Mouse (Mus musculus): ENCODE data around the gene Dgcr8. TPM values are rescaled to one million over a fixed set of nuclear protein-coding genes. Genes with fewer than 3 reads are reported as not detected.
"Not testable (repeated sequence)": the region's sequence is repeated elsewhere in the genome, so short reads cannot be mapped to it uniquely, and the experiment has no call there.

The Dgcr8 gene
- 10 to 100 TPM; 12.1 to 13.0 TPM for total RNA-seq (2021)
- long read RNA-seq, experiment 1, full-length matches to known transcripts: 5 of 15 reads
- long read RNA-seq, experiment 1, partial matches to known transcripts: 2 of 15 reads
- long read RNA-seq, experiment 1, other reads (novel, unspliced or antisense): 8 of 15 reads
- long read RNA-seq, experiment 2, full-length matches to known transcripts: 4 of 17 reads
- long read RNA-seq, experiment 2, partial matches to known transcripts: 5 of 17 reads
- long read RNA-seq, experiment 2, other reads (novel, unspliced or antisense): 8 of 17 reads

DNA sequence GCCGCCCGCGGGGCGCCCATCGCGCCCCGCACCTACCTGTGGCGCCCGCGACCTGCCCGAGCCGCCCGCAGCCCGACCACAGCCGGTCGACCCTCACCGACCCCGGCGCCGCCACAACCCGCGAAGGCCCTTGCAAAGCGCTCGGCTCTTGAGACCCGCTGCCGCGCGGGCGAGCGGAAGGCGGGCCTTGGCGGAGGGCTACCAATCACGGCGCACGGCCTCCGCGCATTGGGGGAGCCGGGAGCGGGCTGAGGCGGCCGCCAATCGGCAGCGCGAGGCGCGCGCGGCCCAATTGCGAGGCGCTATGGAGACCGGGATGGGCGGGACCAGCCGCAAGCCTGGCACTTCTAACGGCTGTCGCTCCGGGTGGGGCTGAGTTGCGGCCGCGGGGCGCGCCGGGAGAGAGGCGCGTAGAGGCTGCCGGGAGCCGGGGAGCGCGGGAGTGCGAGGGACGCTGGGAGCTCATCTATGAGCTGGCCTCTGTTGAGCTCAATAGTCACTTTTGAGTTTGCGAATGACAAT, at the start of gene Dgcr8:
Gene Dgcr8 (minus strand): TSS at position 180 of the 522 bp plus-strand sequence.
- H3K4me3 ChIP-seq: peak within 1 kb of the TSS; percentile 83
- peak; percentile 99 for DNase-seq
- intact Hi-C loops (cut with DNase I): loop anchor here (5.0 kb wide), 1 partner anchor 42 kb away; the partner anchor contains the start of genes Ranbp1 and Trmt2a
- peak within 1 kb of the TSS; percentile 89 for H3K27ac ChIP-seq
- no peak for TF ChIP-seq CTCF (IDR thresholded peaks at IDR 0.05)

DNA sequence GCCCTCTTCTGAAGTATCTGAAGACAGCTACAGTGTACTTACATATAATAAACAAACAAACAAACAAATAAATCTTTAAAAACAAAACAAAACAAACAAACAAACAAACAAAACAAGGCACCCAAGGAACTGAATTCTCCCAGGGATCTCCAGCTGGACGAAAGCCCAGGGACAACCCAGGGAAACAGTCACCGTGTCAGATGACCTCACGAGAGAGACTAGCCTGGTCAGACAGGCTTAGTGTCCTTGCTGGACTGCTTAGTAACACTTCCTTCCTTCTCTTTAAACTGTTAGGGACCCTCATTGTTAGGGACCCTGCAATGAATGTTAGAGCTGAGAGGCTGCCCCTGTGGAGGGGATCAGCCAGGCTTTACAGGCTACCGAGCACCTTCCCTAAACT, 48.2 kb upstream of the Dgcr8 start:
- Histone ChIP-seq H3K4me3 (no peak overlapping the region), H3K27ac (peak overlapping the region; percentile 29; the same call in 1 of the 2 replicates)
- intact Hi-C loops (cut with DNase I): no loop called here
- no peak for TF ChIP-seq CTCF (IDR thresholded peaks at IDR 0.05)
- DNase-seq: no peak

DNA sequence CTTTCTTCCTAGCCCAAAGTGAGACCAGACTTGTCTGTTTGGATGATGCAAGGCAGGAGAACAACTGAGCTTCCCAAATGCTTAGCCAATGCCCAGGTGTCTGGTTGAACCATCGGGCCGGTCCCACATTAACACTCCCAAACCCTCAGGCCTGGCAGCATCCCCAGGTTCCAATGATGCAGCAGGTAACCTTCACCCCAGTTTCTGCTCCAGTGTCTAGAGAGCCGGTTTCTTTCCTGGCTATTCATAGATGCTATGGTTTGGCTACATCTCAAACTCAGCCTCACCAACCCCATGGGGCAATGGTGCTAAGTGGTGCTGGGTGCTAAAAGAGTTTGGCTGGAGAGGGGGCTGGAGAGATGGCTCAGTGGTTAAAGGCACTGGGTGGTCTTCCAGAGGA, 46.9 kb upstream of the Dgcr8 start:
- H3K27ac ChIP-seq: peak overlapping the region; percentile 77; the same call in 1 of the 2 replicates
- H3K4me3 ChIP-seq: no peak overlapping the region
- intact Hi-C loops (cut with DNase I): no loop called here
- TF ChIP-seq CTCF (IDR thresholded peaks at IDR 0.05): no peak
- DNase-seq: peak; percentile 63

DNA sequence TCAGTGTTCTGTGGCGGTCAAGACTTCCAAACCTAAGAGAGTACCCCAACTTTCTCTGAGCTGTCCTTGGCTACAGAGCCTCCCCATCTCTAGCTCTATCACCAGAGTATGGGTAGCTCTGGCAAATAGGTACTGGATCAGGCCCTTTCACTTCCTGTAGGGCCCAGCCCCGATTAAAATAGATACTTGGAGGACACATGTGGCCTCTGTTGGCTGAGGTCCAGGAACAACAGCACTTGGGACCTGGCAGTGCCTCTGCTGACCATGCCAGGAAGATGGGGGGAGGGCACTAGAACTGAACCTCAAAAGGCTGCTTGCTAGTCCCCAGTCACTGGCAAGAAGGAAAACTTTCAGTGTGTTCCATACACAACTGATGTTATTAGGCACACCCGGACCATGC, 44.9 kb upstream of the Dgcr8 start:
- H3K27ac ChIP-seq: peak overlapping the region; percentile 77
- DNase-seq: peak; percentile 81
- intact Hi-C loops (cut with DNase I): no loop called here

DNA sequence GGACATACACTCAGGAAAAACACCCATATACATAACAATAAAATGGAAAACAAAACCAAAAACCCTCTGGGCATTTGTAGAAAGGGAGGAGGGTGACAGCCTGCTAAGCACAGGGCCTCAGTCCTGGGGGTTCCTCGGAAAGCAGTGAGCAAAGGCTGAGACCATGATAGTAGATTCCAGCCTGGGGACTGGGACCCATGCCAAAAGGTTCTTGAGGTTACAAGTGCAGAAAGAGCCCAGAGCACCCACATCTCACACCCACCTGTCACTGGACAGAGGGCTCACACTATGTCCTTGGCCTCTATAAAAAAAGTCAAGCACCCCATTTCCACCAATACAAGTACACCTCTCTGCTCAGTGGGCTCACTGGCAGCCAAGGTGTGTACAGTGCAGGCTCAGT, 39.5 kb upstream of the Dgcr8 start:
- no peak overlapping the region for H3K27ac ChIP-seq
- H3K4me3 ChIP-seq: no peak overlapping the region
- intact Hi-C loops (cut with DNase I): no loop called here
- DNase-seq: no peak
- TF ChIP-seq CTCF (IDR thresholded peaks at IDR 0.05): no peak

More for the DNA sequence above, 44.9 kb upstream of the Dgcr8 start:
- no peak for TF ChIP-seq CTCF (IDR thresholded peaks at IDR 0.05)
- H3K4me3 ChIP-seq: no peak overlapping the region

DNA sequence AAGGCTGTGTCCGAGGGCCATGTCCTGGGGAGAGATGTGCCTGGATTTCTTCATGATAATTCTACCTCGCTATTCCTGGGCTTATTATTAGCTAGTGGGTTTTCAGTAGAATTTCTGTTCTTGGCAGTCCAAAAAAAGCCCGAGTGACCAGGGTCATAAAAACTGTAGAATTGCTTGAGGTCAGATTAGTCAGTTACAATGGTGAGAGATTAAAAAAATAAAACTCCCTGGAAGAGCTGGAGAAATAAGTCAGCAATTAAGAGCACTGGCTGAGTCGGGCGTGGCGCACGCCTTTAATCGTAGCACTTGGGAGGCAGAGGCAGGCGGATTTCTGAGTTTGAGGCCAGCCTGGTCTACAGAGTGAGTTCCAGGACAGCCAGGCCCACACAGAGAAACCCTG, 38.9 kb upstream of the Dgcr8 start:
- H3K4me3 ChIP-seq: no peak overlapping the region
- TF ChIP-seq CTCF (IDR thresholded peaks at IDR 0.05): no peak
- H3K27ac ChIP-seq: no peak overlapping the region
- DNase-seq: no peak
- intact Hi-C loops (cut with DNase I): no loop called here

DNA sequence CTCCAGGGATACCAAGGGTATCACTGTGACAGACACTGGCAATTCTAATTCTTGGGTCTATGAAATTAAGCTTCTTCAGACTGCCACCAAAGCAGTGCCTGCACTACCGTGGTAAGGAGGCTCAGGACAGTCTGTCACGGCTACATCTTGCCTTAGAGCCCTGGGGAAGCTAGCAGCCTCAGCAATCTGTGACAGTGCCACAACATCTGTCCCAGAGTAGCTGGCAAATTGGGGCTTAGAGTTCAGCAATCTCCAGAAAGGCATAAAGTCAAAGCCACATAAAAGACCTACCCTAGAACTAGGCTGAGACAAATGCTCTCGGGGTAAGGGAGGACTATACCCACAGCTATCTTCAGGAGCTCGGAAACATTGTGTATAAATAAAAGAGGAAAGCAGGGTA, 36.7 kb upstream of the Dgcr8 start:
- no peak overlapping the region for H3K4me3 ChIP-seq
- H3K27ac ChIP-seq: peak overlapping the region; percentile 54
- TF ChIP-seq CTCF (IDR thresholded peaks at IDR 0.05): no peak
- intact Hi-C loops (cut with DNase I): no loop called here
- DNase-seq: no peak

DNA sequence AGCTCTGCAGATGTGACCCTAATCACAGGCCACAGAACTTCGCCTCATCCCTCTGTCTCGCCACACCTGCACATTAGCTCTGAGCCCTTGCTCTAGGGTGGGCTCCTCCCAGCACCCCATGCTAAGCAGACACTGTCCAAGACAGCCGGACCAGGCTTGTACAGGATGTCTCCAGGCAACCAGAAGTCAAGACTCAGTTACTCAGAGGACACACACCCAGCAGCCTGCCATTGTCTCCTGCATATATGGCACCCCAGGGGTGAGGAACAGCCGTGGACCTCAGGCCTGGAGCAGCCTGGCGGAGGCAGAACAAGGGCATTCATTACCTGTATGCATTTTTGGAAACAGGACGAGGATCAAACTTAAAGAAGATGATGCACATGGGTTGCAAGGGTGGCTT, 35.0 kb upstream of the Dgcr8 start:
- no peak for TF ChIP-seq CTCF (IDR thresholded peaks at IDR 0.05)
- H3K27ac ChIP-seq: no peak overlapping the region

DNA sequence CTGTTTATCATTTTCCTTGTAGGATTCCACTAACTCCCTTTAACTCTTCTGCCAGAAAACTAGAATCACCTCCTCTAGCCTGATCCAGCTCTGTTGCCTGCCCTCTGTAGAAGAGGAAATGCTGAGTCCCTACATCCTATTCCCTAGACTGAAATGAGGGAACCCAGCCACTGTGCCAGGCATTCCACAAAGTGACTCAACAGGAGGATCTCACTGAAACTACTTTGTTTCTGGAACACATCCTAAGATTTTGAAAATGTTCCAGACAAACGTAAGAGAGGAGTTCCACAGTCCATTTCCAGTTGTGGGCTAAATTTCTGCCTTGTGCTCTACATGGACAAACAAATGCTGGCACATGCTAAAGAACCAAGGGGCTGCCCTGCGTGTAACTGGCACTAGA, 34.4 kb upstream of the Dgcr8 start:
- H3K27ac ChIP-seq: peak overlapping the region; percentile 59

More for the DNA sequence above, 35.0 kb upstream of the Dgcr8 start:
- no peak for DNase-seq
- intact Hi-C loops (cut with DNase I): no loop called here
- no peak overlapping the region for H3K4me3 ChIP-seq

DNA sequence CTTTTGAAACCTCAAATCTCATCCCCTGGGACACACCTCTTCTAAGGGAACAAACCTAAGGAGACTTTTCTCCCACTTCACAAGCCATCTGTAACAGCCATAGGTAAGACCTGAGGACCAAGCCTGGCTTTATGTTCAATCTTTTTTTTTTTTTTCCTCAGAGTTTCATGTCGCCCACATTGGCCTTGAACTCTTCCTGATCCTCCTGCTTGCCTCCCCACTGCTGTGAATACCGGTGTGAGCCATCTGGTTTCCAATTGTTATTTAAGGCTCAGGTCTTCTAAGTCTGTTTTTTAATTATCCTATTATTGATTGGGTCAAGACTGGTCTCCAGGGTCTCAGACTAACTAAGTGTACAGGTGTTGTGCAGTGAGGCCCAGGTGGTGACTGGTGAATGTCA, 32.4 kb upstream of the Dgcr8 start:
- DNase-seq: no peak
- intact Hi-C loops (cut with DNase I): no loop called here
- no peak for TF ChIP-seq CTCF (IDR thresholded peaks at IDR 0.05)
- no peak overlapping the region for H3K4me3 ChIP-seq
- no peak overlapping the region for H3K27ac ChIP-seq

More for the DNA sequence above, 34.4 kb upstream of the Dgcr8 start:
- TF ChIP-seq CTCF (IDR thresholded peaks at IDR 0.05): no peak
- no peak overlapping the region for H3K4me3 ChIP-seq
- DNase-seq: peak; percentile 60
- intact Hi-C loops (cut with DNase I): no loop called here

DNA sequence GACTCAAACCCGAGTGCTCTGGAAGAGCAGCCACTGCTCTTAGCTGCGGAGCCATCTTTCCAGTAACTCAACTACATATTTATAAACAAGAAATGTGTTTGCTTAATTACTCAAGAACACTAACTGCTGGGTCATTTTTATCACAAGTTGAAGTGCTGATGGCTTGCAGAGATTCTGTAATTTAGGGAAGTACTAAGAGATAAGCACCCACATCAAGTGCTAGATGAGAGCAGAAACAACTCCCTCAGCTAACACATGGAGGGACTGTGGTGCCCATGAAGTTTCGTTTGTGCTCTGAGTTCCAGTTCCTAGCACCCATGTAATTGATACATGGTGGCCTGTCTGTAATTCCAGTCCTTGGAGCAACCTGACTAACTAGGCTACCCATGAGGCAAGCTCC, 29.9 kb upstream of the Dgcr8 start:
- no peak overlapping the region for H3K4me3 ChIP-seq
- intact Hi-C loops (cut with DNase I): no loop called here
- DNase-seq: no peak
- TF ChIP-seq CTCF (IDR thresholded peaks at IDR 0.05): no peak
- no peak overlapping the region for H3K27ac ChIP-seq

DNA sequence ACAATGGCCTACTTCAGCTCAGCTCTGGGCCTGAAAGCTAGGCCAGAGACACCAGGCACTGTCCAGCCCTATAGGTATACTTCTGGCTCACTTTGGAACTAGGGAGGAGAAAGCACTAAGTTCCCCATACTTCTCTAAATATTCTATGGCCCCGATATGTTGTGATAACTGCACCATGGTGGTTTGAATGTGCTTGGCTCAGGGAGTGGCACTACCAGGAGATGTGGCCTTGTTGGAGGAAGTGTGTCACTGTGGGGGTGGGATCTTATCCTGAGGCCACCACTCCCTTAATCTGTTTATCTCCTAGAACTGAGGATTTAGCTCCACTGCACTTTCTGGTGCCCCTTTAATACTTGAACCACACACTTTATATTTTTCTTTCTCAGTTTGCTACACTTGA, 19.1 kb upstream of the Dgcr8 start:
- Histone ChIP-seq H3K4me3 (no peak overlapping the region), H3K27ac (no peak overlapping the region)
- TF ChIP-seq CTCF (IDR thresholded peaks at IDR 0.05): no peak
- no peak for DNase-seq
- intact Hi-C loops (cut with DNase I): no loop called here

DNA sequence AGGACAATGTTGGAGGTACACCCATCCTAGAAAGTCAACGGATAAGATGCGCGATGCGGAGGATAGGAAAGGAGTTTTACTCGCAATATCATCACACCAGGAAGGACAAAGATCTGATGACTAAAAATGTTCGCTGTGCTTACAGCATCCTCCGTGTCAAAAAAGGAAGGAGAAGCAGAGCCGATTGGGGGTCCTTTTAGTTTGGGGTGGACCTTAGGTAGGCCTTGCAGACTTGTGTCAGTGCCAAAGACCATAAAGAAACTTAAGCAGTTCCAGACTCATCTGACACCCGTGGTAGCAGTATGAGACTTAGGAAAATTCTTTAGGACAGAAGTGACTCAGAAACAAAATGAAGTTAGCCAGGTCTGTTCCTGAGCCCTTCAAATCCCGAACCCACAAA, 568 bp upstream of the Dgcr8 start:
- DNase-seq: not testable (repeated sequence)
- Histone ChIP-seq H3K4me3 (peak overlapping the region; percentile 83), H3K27ac (peak overlapping the region; percentile 68; the same call in 1 of the 2 replicates)
- intact Hi-C loops (cut with DNase I): loop anchor here (5.0 kb wide), 1 partner anchor 42 kb away; the partner anchor contains the start of genes Ranbp1 and Trmt2a

Measured in gastrocnemius, adult 2 months (tissue).